Mouse (Mus musculus) neural tube, embryonic 11.5 days (tissue): ENCODE results near the gene Ssbp2. TPM values are rescaled to one million over a fixed set of nuclear protein-coding genes. Genes with fewer than 3 reads are reported as not detected.

Experiments used
- microRNA-seq: library from miRNA; unstranded; fragments of <30 nt; microRNA quantifications from one replicate; pipeline ENCODE4, GENCODE M21; 2016
- polyA plus RNA-seq: library from polyadenylated mRNA; unstranded; fragments of >200 nt; fragmentation: Nextera tagmentation; extraction: Ambion mirVana; gene quantifications from 2 replicates; pipeline ENCODE4 v1.2.1, GENCODE M21; 2014

Ssbp2 gene
- polyA plus RNA-seq, 1 experiment from 2014 or later, result 146 TPM

Small RNAs within 50 kb of the gene (microRNA-seq; reads per million reads assigned to microRNA genes)
- not detected for gene Gm27656

Other genes with a start within 250 kb of the Ssbp2 start
- gene Atg10, start 236.3 kb upstream of the Ssbp2 start, polyA plus RNA-seq, result 14.0 and 16.2 TPM in 2 replicates